Mouse (Mus musculus): ENCODE results near the gene 1810049J17Rik. TPM values are rescaled to one million over a fixed set of nuclear protein-coding genes. Genes with fewer than 3 reads are reported as not detected.
A peak's percentile ranks its signal among the peaks of the same experiment; 100 is the strongest.

The 1810049J17Rik gene
- polyA plus RNA-seq, 2 experiments from 2014 or later = not detected

- ATAC-seq = no peak
These were observed 14.6 kb downstream of the 1810049J17Rik start for GRCm38 (mm10) chr15:12307114-12307513.

DNA sequence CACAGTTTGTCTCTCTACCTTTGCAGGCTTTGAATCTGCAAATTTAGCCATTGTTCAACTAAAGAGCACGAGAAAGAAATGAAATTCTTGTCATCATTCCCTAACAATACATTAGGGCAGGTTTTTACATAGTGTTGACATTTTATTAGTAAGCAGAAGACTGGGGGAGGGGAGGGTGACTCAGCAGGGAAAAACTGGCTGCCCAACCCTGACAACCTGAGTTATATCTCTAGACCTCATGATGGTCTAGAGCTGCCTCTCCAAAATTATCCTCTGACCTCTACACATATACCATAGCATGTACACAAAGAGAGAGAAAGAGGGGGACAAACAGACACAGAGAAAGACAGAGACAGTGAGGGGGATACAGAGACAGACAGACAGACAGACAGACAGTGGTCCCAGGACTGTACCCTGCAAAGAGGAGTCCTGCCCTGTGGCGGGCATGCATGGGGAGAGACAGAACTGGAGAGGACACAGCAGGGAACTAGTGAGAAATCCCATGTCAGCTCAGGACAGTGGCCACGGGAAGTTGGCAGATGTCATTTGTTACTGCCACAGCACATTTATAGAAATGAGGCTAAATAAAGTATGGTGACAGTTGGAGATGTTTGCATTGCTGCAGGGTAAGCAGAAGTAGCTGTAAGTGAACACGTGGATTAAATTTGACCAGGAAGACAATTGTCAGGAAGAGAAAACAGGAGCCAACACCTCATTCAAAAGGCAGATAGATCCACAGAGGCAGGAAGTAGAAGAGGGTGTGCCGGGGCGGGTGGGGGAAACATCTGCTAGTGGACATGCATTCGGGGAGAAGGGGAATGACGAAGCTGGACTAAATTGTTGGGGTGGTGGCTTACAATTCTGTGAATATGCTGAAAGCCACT lies 15.3 kb downstream of the 1810049J17Rik start:
- ATAC-seq = no peak

DNA sequence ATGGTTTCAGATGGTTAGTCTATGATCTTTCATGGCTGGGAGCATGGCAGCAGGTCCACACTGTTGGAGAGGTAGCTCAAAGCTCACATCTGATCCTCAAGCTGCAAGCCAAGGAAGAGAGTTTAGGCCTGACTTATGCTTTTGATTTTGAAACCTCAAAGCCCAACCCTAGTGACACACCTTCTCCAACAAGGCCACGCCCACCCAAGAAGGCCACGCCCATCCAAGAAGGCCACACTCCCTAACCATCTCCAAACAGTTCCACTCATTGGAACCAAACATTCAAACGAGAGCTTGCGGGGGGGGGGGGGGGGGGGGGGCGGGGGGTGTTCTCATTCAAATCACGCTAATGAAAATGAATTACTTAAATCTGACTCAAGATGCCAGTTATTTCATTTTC lies 19.9 kb downstream of the 1810049J17Rik start:
- ATAC-seq = no peak

GRCm38 (mm10) chr15:12298231-12298737 lies 23.4 kb downstream of the 1810049J17Rik start:
- no peak for ATAC-seq

GRCm38 (mm10) chr15:12296228-12296627 lies 25.5 kb downstream of the 1810049J17Rik start:
- peak; percentile 52 for ATAC-seq

DNA sequence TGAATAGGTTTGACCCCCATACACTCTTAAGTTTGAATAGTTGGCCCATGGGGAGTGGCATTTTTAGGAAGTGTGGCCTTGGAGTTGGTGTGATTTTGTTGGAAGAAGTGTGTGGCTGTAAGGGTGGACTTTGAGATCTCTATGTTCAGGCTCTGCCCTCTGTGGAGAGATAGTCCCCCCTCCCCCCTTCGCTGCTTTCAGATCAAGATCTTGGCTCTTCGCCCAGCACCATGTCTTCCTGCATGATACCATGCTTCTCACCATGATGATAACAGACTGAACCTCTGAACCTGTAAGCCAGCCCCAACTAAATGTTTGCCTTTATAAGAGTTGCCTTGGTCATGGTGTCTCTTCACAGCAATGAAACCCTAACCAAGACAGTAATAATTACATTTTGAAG lies 29.9 kb downstream of the 1810049J17Rik start:
- ATAC-seq = no peak

DNA sequence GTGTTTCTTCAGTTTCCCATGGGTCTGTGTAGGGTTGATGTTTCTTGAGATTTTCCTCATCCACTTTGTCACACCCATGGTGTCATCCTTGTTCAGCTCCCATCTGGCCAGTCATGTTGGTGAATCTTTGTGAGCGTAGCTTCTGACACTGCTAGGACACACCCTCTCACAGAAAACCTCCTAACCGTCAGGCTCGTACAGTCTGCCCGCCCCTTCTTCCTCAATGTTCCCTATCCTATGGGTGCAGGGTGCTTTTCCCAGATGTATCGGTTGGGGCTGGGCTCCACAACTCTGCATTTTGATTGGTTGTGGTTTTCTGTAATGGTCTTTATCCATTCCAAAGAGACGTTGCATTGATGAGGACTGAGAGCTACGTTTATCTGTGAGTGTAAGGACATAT lies 31.4 kb downstream of the 1810049J17Rik start:
- no peak for ATAC-seq

DNA sequence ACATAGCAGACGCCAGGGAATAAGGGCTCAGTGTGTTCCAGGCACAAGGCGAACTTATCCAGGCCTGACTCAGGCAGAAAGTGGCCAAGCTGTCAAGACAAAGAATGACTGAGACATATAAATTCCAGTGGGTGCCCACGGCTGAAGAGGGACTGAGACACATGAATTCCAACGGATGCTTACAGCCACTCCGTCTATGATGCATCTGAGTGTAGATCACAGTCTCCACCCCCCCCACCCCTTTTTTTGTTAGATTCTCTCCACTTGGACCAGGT lies 36.2 kb downstream of the 1810049J17Rik start:
- ATAC-seq = peak; percentile 19

GRCm38 (mm10) chr15:12284794-12285534 lies 36.7 kb downstream of the 1810049J17Rik start:
- ATAC-seq = peak; percentile 77

- no peak for ATAC-seq
These were observed 41.9 kb downstream of the 1810049J17Rik start for GRCm38 (mm10) chr15:12279816-12280215.

GRCm38 (mm10) chr15:12275091-12275623 lies 46.5 kb downstream of the 1810049J17Rik start:
- ATAC-seq = no peak

DNA sequence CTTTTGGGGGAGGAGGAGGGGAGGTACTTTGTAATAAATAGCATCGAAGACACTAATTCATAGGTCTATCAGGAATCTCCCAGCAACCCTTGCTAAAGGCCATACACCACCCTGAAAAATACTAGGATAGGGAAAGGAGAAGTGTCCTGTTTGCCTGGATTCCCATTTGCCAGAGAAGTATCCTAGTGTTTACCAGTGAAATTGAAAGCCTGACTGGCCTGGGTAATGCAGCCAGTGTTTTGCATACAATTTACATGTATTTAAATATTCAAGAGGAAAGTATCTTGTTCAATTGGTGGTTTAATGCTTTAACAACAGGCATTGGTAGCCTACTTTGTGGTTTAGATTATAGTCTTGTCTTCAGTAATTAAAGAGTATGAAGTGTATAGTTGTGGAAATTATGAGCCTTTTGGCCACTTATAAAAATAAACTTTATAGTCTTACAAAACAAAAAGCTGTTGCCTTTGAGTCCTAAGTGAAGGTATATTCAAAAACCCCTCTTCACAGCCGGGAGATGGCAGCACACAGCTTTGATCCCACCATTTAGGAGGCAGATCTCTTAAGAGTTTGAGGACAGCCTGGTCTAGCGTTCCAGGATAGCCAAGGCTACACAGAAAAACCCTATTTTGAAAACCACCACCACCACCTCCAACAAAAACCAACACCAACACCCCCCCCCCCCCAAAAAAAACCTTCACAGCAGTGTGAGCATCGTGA lies 47.5 kb downstream of the 1810049J17Rik start:
- ATAC-seq = no peak

DNA sequence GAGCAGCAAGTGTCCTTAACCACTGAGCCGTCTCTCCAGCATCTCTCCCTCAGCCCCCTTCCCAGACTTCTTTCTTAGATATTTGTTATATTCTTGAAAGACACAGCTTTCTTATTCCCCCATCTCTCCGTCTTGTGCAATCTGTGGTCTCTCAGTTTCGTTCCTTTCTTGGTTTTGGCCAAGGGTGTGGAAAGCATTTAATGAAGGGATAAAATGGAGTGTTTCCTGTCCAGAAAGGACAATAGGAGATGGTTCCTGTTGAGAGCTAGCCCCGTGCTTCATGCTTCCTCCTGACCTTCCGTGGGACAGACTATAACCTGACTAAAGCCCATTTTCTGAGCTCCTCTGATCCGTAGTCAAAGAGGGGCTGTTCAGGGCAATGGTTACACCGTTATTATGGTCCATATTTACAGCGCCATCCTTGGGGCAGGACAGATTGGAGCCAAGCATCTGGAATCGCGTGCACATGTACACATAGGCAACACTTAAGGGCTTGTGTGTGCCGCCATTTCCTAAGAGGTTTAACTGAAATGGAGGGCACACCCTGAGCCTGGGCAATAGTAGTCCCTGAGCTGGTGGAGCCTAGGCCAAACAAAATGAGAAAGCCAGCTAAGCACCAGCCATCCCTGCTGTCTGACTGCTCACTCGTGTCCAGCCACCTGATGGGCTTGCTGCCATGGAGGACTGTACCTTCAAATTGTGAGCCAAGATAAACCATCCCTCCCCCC lies 48.2 kb downstream of the 1810049J17Rik start:
- ATAC-seq = no peak

Other genes with a start within 250 kb of the 1810049J17Rik start
- 100 to 1,000 TPM; 168 to 169 TPM for gene Zfr, start 204.1 kb downstream of the 1810049J17Rik start, polyA plus RNA-seq (2017; shearing (Covaris generic))
- gene Mtmr12, start 116.9 kb downstream of the 1810049J17Rik start, polyA plus RNA-seq (2017; shearing (Covaris generic)) = 10 to 100 TPM; 21.0 to 21.2 TPM
- gene Golph3, start 449 bp downstream of the 1810049J17Rik start, polyA plus RNA-seq (2017; shearing (Covaris generic)) = 10 to 100 TPM; 31.8 to 35.4 TPM